Mouse (Mus musculus): Measurements from ENCODE around the gene Sobp. TPM values are rescaled to one million over a fixed set of nuclear protein-coding genes. Genes with fewer than 3 reads are reported as not detected.

Gene Sobp
- polyA plus RNA-seq, 1 experiment from 2014 or later: 0.03 TPM

- H3K4me2 ChIP-seq: no peak overlapping the region
- H3K27me3 ChIP-seq: no peaks in the 10 kb centered on the region
- no peak overlapping the region for H3K27ac ChIP-seq (replicated peaks)
- H3K9ac ChIP-seq: no peak overlapping the region
- no peak overlapping the region for H3K4me3 ChIP-seq (replicated peaks)
- H3K9me3 ChIP-seq (replicated peaks): no peaks in the 10 kb centered on the region
- no peaks in the 10 kb centered on the region for H3K4me1 ChIP-seq (replicated peaks)
- WGBS (ENCODE audit: insufficient replicate concordance): 58% methylated on average over 10 of the region's 10 CpGs
- H3K36me3 ChIP-seq (replicated peaks): no peaks in the 10 kb centered on the region
- no peak for ATAC-seq (ENCODE audit: insufficient read depth)
These were observed 120.3 kb downstream of the Sobp start for GRCm38 (mm10) chr10:43053861-43054560.

GRCm38 (mm10) chr10:43052462-43052861 is 121.9 kb downstream of the Sobp start:
- Histone ChIP-seq H3K27ac (replicated peaks) (no peak overlapping the region), H3K4me3 (replicated peaks) (no peak overlapping the region), H3K9me3 (replicated peaks) (no peaks in the 10 kb centered on the region), H3K4me1 (replicated peaks) (no peaks in the 10 kb centered on the region), H3K4me2 (no peak overlapping the region), H3K36me3 (replicated peaks) (no peaks in the 10 kb centered on the region), H3K27me3 (no peaks in the 10 kb centered on the region), H3K9ac (no peak overlapping the region)
- 39% methylated on average over 5 of the region's 5 CpGs for WGBS (ENCODE audit: insufficient replicate concordance)
- ATAC-seq (ENCODE audit: insufficient read depth): no peak

GRCm38 (mm10) chr10:43047804-43048348 is 126.5 kb downstream of the Sobp start:
- H3K4me1 ChIP-seq (replicated peaks): no peaks in the 10 kb centered on the region
- ATAC-seq (ENCODE audit: insufficient read depth): no peak
- no peaks in the 10 kb centered on the region for H3K9me3 ChIP-seq (replicated peaks)
- no peaks in the 10 kb centered on the region for H3K36me3 ChIP-seq (replicated peaks)
- no peak overlapping the region for H3K4me2 ChIP-seq
- no peak overlapping the region for H3K4me3 ChIP-seq (replicated peaks)
- 60% methylated on average over 6 of the region's 6 CpGs for WGBS (ENCODE audit: insufficient replicate concordance)
- H3K27ac ChIP-seq (replicated peaks): no peak overlapping the region
- H3K9ac ChIP-seq: no peak overlapping the region
- no peaks in the 10 kb centered on the region for H3K27me3 ChIP-seq

- H3K4me1 ChIP-seq (replicated peaks): no peaks in the 10 kb centered on the region
- H3K36me3 ChIP-seq (replicated peaks): no peaks in the 10 kb centered on the region
- no peak overlapping the region for H3K9ac ChIP-seq
- H3K27ac ChIP-seq (replicated peaks): no peak overlapping the region
- no peak for ATAC-seq (ENCODE audit: insufficient read depth)
- no peak overlapping the region for H3K4me2 ChIP-seq
- H3K4me3 ChIP-seq (replicated peaks): no peak overlapping the region
- H3K9me3 ChIP-seq (replicated peaks): no peaks in the 10 kb centered on the region
- WGBS (ENCODE audit: insufficient replicate concordance): 39% methylated on average over 7 of the region's 7 CpGs
- no peaks in the 10 kb centered on the region for H3K27me3 ChIP-seq
These were observed 130.8 kb downstream of the Sobp start for GRCm38 (mm10) chr10:43043351-43044209.

- WGBS (ENCODE audit: insufficient replicate concordance): 53% methylated on average over 10 of the region's 10 CpGs
- no peaks in the 10 kb centered on the region for H3K4me1 ChIP-seq (replicated peaks)
- no peak for ATAC-seq (ENCODE audit: insufficient read depth)
- no peak overlapping the region for H3K4me2 ChIP-seq
- H3K27ac ChIP-seq (replicated peaks): no peak overlapping the region
- no peaks in the 10 kb centered on the region for H3K36me3 ChIP-seq (replicated peaks)
- H3K9ac ChIP-seq: no peak overlapping the region
- H3K9me3 ChIP-seq (replicated peaks): no peaks in the 10 kb centered on the region
- H3K27me3 ChIP-seq: no peaks in the 10 kb centered on the region
- H3K4me3 ChIP-seq (replicated peaks): no peak overlapping the region
These were observed 131.6 kb downstream of the Sobp start for GRCm38 (mm10) chr10:43042591-43043327.

GRCm38 (mm10) chr10:43041794-43042193 is 132.5 kb downstream of the Sobp start:
- no peak overlapping the region for H3K9ac ChIP-seq
- no peak overlapping the region for H3K4me2 ChIP-seq
- H3K4me1 ChIP-seq (replicated peaks): no peaks in the 10 kb centered on the region
- no peaks in the 10 kb centered on the region for H3K36me3 ChIP-seq (replicated peaks)
- H3K27me3 ChIP-seq: no peaks in the 10 kb centered on the region
- no peak for ATAC-seq (ENCODE audit: insufficient read depth)
- 34% methylated on average over 3 of the region's 3 CpGs for WGBS (ENCODE audit: insufficient replicate concordance)
- no peak overlapping the region for H3K4me3 ChIP-seq (replicated peaks)
- no peaks in the 10 kb centered on the region for H3K9me3 ChIP-seq (replicated peaks)
- H3K27ac ChIP-seq (replicated peaks): no peak overlapping the region

- H3K4me3 ChIP-seq (replicated peaks): no peak overlapping the region
- H3K9ac ChIP-seq: no peak overlapping the region
- H3K4me1 ChIP-seq (replicated peaks): 0 out of 2 replicates have a peak, but pooled peaks cover 3% of the 10 kb centered on the region
- no peak for ATAC-seq (ENCODE audit: insufficient read depth)
- no peaks in the 10 kb centered on the region for H3K36me3 ChIP-seq (replicated peaks)
- no peak overlapping the region for H3K4me2 ChIP-seq
- 35% methylated on average over 7 of the region's 7 CpGs for WGBS (ENCODE audit: insufficient replicate concordance)
- peaks cover 3% of the 10 kb centered on the region; the same call in 1 of the 2 replicates for H3K27me3 ChIP-seq
- no peaks in the 10 kb centered on the region for H3K9me3 ChIP-seq (replicated peaks)
- no peak overlapping the region for H3K27ac ChIP-seq (replicated peaks)
These were observed 136.9 kb downstream of the Sobp start for GRCm38 (mm10) chr10:43037455-43037793.

- Histone ChIP-seq H3K4me3 (replicated peaks) (no peak overlapping the region), H3K27ac (replicated peaks) (no peak overlapping the region), H3K9ac (no peak overlapping the region), H3K27me3 (peaks cover 3% of the 10 kb centered on the region; the same call in 1 of the 2 replicates), H3K4me1 (replicated peaks) (0 out of 2 replicates have a peak, but pooled peaks cover 3% of the 10 kb centered on the region), H3K4me2 (no peak overlapping the region), H3K9me3 (replicated peaks) (no peaks in the 10 kb centered on the region), H3K36me3 (replicated peaks) (no peaks in the 10 kb centered on the region)
- no peak for ATAC-seq (ENCODE audit: insufficient read depth)
- WGBS (ENCODE audit: insufficient replicate concordance): 70% methylated on average over 21 of the region's 21 CpGs
These were observed 137.5 kb downstream of the Sobp start for GRCm38 (mm10) chr10:43036646-43037454.

GRCm38 (mm10) chr10:43035579-43035978 is 138.8 kb downstream of the Sobp start:
- WGBS (ENCODE audit: insufficient replicate concordance): 40% methylated on average over 8 of the region's 8 CpGs
- no peak overlapping the region for H3K27ac ChIP-seq (replicated peaks)
- ATAC-seq (ENCODE audit: insufficient read depth): no peak
- H3K36me3 ChIP-seq (replicated peaks): no peaks in the 10 kb centered on the region
- H3K4me2 ChIP-seq: no peak overlapping the region
- H3K4me3 ChIP-seq (replicated peaks): no peak overlapping the region
- H3K9me3 ChIP-seq (replicated peaks): no peaks in the 10 kb centered on the region
- H3K9ac ChIP-seq: no peak overlapping the region
- H3K27me3 ChIP-seq: peaks cover 3% of the 10 kb centered on the region; the same call in 1 of the 2 replicates
- H3K4me1 ChIP-seq (replicated peaks): 0 out of 2 replicates have a peak, but pooled peaks cover 3% of the 10 kb centered on the region

- 46% methylated on average over 4 of the region's 4 CpGs for WGBS (ENCODE audit: insufficient replicate concordance)
- Histone ChIP-seq H3K4me1 (replicated peaks) (0 out of 2 replicates have a peak, but pooled peaks cover 3% of the 10 kb centered on the region), H3K27ac (replicated peaks) (no peak overlapping the region), H3K4me3 (replicated peaks) (no peak overlapping the region), H3K9me3 (replicated peaks) (no peaks in the 10 kb centered on the region), H3K36me3 (replicated peaks) (no peaks in the 10 kb centered on the region), H3K9ac (no peak overlapping the region), H3K27me3 (peaks cover 3% of the 10 kb centered on the region; the same call in 1 of the 2 replicates), H3K4me2 (no peak overlapping the region)
- peak; percentile 31; the same call in 1 of the 2 replicates for ATAC-seq (ENCODE audit: insufficient read depth)
These were observed 139.5 kb downstream of the Sobp start for GRCm38 (mm10) chr10:43034811-43035210.

All from liver, embryonic 15.5 days (tissue).